Mouse (Mus musculus) bone marrow, adult 2 months (tissue): Measurements from ENCODE around the gene Hps4.

Experiments
- CTCF ChIP-seq: fragments of 200-500 bp; IDR thresholded peaks from 2 replicates; pipeline ENCODE4 v1.5.1; 2011; ENCODE audit warnings: low read length, control low read depth; ENCODE audit not compliant: control insufficient read depth, insufficient read depth
- POLR2A ChIP-seq: fragments of 200-500 bp; IDR thresholded peaks from 2 replicates; pipeline ENCODE4 v1.6.1; 2011; ENCODE audit warnings: low read depth, mild to moderate bottlenecking, control low read depth, low read length, borderline replicate concordance; ENCODE audit not compliant: control insufficient read depth

GRCm38 (mm10) chr5:112427283-112427682 is 84.4 kb downstream of the Hps4 start:
- peak; percentile 75 for TF ChIP-seq CTCF
- no peak for TF ChIP-seq POLR2A
